Mouse (Mus musculus) skeletal muscle tissue, adult 2 months (tissue): ENCODE results near the gene Grik4.
"Not testable (repeated sequence)": the region's sequence is repeated elsewhere in the genome, so short reads cannot be mapped to it uniquely, and the experiment has no call there.

ENCODE experiments used
- DNase-seq: peaks from one replicate; pipeline ENCODE4 v3.0.0-alpha.2; 2012; ENCODE audit warnings: low read depth, low spot score

The Grik4 gene

DNA sequence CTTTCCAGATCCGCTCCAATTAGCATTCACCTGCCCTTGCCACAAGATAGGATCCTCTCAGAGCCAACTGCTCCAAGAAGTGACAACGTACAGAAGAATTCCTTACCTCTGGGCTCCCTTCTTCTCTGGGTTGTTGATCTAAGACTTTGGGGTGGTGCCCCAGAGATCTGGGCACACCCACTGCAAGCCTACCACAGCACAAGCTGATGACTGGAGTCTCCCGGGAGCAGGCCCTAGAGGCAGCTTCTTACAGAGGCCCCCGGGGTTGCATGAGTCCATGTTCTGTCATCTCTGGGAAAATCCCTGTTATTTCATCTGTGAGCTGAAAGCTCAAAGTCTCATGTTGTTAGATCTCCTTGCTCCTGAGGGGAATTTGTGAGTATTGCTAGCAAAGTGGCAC, 146.0 kb downstream of the Grik4 start:
- no peak for DNase-seq

DNA sequence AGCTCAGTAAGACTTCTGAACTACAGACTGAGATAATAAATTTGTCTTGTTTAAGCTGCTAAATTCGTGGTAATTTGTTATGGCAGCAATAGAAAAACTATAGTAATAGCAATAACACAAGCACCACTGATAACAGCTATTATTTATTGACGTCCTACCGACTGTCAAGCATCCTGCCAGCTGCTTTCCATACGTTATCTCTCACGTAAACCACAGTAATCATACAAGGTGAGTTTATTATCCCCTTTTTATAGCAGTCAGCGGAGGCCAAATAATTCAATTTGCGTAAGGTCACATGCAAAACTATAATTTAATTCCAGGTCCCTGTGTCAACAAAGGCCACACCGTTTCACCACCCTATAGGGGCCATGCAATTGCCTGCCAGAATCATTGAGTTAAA, 147.0 kb downstream of the Grik4 start:
- no peak for DNase-seq

DNA sequence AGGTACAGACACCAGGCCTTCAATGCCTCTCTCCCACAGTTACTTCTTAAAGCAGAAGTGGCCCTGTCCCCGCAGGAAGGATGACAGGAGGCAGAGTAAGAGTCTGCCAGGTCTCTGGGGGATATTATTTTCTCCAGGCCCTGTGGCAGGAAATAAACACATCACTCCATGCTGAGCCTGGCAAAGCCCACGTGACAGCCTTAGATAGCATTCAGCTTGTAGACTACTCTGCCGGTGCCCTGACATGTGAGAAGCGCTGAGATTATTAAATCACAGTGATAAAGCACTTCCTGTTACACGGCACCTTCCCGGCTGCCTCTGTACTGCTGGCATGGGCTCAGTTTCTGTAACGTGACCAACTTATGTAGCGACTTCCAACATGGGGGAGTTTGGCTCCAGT, 148.4 kb downstream of the Grik4 start:
- peak; percentile 8 for DNase-seq

DNA sequence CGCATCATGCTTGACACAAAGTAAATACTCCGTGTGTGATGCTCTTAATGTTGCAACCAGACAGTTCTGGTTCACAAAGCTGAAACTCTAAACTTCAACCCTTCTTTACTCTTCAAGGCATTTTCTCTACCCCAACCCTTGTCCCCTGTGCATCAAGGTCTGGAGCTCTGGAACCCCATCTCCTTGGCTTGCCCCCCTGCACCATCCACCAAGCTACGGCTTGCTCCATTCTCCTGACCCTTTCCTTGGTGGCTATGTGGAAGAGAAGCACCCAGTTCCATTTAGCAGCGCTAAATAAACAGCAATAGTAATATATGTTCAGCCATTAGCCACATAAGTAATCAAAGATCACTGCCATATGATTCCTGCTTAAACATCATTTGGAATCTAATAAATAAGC, 150.3 kb downstream of the Grik4 start:
- no peak for DNase-seq

DNA sequence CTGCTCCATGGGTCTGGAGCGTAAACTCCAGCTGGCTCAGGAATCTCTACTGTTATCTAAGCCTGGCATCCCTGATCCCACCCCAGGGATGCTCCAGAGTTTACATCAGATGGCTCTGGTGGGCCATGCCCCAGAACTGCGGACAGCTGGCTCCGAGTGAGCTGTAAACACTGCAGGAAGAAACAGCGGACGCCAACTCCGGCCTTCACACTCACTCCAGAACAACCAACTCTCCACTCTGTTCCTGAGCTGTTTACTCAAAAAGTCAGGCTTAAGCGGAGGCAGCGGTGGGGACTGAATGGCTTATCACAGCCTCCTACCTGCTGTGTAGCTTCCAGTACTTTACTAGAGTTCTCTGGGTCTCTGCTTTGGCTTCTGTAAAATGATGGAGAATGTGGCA, 150.7 kb downstream of the Grik4 start:
- DNase-seq, result no peak

DNA sequence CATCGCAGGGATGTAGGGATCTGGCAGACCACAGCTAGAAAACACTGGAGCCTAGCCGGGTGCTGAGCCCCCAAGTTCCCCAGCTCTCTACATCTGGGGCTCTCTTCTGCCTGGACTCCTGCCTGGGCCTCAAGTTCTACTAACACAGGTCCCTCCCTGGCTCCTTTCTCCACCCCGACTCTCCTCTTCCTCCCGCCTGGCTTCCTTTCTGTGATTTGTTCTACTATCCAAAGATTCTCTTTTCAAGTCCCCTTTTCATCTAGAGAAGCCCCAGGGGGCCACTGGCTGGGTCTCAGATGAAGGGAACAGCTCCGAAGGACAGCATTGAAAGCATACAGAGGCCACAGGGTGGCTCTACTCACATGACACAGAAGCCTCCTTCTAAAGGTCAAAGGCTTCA, 151.9 kb downstream of the Grik4 start:
- no peak for DNase-seq

DNA sequence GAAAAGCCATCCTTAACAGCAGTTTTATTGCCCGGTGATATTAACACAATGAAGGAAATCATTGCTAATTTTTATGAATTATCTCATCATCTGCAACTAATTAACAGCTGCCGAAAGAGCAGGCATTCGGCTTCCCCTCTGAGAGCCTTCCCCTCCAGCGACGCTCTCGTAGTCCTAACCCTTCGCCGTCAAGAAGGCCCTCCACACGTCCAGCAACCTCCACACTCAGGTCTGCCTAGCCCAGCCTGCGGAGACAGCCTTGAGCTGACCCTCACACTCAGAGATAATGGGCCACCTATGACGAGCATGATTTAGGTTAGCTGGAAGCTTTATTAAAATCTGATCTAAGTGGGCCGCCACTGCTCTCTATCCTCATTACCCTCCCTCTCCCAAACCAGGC, 152.5 kb downstream of the Grik4 start:
- DNase-seq, result no peak

DNA sequence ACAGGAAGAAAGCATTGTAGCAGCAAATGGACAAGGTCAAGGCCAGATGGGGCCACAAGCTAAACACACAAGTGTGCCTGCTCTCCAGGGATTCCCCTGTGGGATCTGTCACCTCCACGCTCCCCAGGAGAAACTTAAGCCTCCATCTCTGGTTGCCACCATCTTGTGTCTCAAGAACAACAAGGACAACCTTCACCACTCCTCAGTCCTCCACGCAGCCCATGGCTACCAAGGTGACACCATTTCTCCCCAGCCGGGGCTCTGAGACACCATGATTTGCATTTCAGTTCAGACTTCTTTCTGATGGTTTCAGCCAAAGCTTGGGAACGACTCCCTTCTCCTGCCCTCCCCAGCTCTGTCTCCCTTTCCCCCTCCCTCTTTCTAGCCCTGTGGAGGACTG, 152.9 kb downstream of the Grik4 start:
- no peak for DNase-seq

DNA sequence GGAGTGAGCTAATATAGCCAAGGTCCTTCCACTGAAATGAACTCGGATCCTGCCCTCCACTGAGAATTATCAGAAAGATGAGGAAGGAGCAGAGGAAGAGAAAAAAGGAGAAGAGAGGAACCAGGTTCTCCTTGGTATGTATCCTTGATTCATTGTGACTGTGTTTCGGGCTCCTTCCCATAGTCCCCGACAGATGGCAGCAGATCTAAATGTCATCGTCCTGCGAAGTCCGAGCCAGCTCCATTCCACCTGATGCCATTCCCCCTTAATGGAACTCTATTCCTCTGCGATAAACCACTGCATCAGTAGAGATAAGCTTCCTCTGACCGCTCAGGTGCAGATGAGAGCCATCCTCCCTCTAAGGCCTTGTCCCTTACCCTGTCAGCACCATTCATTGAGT, 155.8 kb downstream of the Grik4 start:
- DNase-seq, result peak; percentile 18

DNA sequence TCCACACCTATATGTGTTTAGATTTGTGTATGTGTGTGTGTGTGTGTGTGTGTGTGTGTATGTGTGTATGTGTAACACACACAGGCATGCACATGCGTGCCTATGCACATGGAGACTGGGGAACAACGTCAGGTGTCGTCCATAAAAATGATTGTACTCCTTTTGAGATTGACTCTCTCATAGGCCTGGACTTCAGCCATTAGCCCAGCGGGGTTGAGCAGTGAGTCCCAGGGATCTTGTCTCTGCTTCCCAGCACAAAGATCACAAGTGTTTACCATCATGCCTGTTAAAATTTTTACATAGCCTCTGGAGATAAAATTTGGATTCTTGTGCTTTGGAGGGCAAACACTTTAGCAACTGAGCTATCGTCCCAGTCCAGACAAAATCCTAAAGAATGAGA, 157.4 kb downstream of the Grik4 start:
- DNase-seq, result no peak

DNA sequence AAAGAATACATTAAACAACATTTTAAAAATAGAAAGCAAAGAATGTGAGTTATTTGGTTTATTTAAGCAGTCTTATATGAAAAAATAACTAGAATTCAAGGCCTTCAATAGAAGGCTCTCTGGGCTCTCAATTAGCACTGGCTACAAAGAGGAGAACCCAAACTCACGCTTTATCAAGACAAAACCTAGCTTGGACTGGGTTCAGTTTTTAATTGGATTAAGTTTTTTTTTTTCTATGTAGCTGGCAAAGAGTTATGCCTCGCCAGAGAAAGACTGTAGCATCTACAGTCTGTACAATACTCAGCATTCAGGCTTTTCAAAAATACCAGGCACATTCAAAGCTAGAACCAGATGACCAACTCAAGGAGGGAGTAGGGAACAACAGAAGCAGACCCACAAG, 158.0 kb downstream of the Grik4 start:
- DNase-seq, result no peak

DNA sequence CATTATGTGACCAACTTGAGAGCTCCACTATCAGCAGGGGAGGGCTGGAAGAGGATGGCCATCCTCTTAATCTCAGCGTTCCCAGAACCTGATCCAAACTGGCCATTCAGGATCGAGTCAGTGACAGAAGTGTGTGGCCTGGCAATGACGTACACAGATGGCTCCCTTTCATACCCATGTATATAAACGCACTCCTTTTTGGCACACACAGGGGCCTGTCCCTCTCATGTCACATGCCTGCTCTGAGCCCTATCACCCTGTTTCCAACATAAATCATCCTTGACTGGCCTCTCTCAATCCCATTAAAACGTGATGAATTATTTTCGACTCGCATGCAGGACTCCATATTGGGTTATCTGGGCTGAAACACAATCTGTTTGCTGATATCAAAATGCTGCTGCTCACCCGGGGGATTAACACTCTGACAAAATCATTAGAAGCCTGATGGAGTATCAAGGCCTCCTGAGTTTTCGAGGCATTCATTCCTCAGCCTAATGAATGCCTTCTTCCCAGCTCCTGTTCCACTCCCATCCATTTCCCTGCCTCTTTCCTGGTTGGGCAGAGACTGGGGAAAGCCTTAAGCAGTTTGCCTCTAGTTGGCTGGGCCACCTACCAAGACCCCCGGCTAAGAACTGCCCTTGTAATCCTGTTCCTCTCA, 159.0 kb downstream of the Grik4 start:
- no peak for DNase-seq

DNA sequence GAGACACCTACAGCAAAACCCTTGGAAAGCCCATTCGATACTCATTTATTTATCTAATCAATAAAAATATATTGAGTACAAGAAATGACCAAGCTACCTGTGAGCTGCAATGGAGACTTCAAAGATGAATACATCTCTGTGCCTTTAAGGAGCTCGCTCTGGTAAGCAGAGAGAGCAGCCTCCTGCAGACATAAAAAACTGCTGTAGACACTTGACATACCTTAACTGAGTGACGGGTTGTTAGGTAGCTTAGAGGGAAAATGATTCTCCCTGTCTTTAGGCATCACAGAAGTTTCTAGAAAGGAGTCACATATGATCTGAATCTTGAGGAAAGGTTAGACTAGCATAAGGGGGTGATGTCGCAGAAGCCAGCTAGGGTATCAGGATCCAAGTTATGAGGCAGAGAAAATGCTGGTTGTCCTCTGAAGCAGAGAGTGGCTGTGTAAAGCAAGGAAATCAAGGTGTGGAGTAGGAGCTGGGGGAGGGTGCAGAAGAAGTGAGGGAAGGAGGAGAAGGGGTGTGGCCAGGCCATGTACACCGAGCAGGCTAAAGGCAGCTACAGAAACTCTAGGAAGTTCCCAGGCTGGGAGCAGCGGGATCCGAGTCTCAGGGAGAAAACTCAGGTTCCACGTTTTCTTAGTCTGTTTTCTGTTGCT, 160.9 kb downstream of the Grik4 start:
- DNase-seq, result no peak

DNA sequence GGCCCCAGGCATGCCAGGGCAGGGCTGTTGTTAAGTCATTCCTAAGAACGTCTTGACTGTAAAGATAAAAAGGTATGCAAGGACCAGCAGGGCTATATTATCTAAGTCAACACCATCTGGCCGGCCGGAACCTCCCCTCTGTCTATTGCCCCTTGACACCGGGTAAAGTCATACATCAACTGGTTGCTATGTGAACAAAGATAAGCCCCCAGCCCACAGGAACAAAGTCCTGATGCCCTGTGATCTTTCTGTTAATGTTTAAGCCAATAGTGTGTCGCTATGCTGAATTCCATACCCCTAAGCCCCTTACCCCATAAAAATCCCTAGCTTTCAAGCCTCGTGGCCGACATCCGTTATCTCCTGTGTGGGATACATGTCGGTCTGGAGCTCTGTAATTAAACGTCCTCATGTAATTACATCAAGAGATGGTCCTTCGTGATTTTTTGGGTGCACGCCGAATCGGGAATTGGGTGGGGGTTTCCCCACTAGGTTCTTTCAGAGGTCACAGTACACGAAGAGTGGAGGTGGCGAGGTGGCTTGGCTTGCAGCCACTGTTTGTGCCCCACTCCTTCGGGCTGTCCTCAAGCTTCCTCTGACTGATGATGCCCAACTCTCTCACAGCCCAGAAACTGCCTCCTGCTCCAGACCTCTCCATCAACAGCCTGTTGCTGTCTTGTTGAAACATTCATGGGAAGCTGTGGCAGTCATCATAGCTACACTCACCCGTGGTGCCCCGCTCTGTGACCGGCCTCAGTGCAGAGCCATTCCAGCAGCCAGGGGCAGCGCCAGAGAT, 165.6 kb downstream of the Grik4 start:
- DNase-seq, result not testable (repeated sequence)

DNA sequence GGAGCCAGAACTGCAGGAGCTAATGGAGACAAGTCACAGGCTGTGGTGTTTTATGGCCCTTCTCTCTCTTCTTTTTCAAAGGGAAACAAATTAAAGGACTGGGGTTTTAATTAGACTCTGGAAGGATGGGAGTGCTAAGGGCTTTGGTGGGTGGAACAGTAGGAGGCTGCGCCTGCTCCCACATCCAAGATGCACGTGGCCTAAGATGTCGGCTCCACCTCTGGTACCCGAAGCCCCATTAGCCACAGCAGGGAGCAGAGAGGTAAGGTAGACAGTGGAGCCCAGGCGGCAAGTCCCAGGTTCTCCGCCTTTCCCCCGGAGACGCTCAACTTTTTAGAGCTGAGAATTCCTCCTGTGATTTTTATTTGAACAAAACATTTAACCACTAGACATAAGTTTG, 166.4 kb downstream of the Grik4 start:
- DNase-seq, result no peak

DNA sequence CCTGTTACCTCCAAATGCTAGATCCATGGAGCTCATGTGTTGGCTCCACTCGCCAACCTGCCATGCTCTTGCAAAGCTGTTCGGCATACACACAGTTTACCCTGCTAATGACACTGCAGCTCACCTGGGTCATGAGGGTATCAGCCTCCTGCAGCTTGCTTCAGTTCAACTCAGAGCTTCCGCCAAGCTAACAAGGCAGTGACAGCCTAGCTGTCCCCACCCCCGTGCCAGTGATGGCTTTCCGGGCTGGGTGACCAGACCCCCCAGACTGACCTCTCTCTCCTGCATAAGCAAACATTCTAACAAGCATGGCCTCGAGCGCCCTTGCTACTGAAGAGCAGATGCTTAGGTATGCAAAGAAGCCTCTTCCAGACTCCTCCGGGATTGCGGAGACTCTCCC, 167.5 kb downstream of the Grik4 start:
- no peak for DNase-seq

DNA sequence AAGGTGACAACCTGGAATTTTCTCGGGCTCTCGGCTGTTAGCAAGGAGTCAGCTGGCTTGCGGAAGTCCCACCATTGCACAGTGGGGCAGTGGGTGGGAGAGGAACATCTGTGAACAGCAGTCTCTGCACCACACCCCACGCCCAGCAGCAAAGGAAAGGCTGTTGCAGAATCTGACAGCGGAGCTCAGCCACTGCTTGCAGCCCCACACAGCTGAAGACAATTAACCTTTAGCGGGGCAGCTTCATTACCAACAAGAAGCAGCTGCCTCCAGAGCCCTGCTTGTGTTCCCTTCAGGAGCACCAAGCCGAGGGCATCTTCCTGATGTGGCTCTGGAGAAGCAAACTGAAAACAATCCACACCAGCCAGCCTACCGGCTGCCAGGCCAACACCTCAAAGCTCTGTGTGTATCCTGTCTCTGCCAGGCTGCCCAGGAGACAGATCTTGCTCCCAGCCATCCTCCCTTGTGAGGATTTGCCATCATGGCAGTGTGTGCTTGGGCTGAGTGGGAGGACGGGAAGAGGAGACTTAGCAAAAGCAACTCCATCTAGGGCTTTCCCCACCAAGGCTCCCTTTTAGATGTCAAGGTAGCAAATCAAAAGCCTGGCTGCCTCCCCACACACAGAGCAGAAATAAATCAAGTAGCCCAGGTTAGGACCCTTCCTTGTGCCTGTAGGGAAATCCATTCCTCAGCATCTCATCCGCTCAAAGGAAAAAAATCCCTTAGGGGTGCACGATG, 179.3 kb downstream of the Grik4 start:
- no peak for DNase-seq

DNA sequence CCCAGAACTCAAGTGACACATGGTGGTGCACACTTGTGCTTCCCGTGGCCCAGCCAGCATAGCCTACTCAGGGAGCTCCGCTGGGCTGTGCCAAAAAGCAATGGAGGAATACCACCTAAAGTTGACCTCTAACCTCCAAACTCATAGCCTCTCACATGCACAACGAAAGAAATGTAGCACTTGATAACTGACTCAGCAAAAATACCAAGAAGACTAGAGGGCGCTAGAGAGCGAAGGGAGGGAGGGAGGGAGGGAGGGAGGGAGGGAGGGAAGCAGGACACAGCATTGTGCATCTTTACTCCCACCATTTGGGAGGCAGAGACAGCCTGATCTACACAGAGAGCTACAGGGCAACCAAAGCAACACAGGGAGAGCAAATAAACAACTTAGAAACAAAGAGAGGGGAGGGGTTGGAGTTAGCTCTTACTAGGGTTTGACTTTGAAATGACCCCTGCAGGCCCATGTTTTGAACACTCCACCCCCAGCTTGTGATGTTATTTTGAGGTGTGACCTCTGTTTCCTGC, 185.5 kb downstream of the Grik4 start:
- no peak for DNase-seq

DNA sequence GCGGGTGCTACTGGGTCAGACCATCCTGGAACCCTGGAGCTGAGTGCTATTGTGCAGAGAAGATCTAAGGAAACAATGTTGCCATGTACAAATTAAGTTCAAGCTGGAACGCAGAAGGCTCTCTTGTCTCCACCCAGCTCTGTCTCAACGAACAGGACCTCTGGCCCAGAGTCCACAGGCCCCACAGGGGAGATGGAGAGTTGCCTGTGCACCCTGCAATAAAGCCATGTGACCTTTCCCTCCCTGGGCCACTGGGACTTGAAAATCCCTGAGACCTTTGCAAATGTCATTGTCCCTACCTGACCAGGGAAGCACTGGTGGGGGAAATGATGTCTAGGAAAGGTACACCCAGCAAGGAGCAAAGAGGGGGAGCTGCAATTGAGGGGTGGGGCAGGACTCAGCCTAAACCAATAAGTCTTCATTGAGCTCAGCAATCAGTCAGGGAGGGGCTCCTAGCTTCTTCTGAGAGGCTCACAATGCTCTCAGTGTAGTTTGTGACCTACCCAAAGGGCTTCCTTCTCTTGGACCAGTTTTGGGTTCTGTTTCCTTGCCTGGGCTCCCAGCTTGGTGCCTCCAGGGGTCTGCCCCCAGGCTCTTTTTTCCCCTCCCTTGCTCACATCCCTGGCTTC, 187.2 kb downstream of the Grik4 start:
- no peak for DNase-seq

DNA sequence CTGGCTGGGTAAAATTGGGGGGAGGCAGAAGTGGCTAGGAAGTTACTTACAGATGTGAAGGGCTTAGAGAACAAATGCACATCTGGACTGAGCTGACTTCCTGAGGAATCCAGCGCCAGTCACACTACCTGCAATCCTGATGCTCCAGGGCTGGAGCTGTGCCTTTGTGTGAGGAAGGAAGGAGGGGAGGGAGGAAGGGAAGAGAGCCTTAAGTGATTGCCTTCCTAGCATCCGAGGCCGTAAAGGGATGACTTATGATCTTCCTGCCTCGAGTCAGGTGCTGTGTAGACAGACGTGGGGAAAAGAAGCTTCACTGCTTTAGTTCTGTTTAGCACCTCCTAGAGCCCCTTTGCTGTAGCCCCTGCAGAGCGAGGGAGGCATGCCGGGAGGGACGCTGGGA, 189.6 kb downstream of the Grik4 start:
- DNase-seq, result no peak

DNA sequence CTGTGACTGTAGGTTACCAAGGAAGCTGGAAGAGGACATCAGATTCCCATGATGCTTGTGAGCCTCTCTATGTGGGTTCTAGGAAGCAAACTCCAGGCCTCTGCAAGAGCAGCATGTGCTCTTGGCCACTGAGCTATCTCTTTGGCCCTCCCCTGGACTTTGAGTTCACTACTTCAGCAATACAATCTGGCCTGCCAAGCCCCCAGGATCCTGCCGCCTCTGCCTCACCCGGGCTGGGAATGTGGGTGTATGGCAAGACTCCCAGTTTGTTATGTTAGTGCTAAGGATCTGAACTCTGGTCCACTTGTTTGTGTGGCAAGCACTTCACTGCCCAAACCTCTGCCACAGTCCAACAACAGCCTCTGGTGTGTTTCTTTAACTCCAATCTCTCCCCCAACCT, 193.1 kb downstream of the Grik4 start:
- DNase-seq, result no peak

DNA sequence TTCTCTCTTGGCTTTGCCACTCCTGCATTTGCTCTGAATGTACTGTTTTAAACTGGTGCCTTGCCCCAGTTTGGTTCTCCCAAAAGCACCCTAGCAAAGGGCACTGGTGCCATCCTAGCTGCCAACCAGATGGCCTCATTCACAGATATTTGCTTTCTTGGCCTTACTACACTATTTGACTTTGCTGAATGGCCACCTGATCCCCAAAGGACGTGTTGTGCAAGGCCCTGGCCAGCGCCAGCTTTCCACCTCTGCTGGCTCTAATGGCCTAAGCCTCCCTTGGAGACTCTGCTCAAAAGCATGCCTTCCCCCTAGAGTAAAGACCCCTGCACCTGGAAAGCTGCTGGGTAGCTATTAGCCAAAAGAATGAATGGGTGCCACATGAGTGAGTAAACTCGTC, 194.1 kb downstream of the Grik4 start:
- DNase-seq, result no peak
